Mouse (Mus musculus): Measurements from ENCODE around the gene Gas1. TPM values are rescaled to one million over a fixed set of nuclear protein-coding genes. Genes with fewer than 3 reads are reported as not detected.

The Gas1 gene
- polyA plus RNA-seq, 1 experiment from 2014 or later, result 22.5 TPM

GRCm38 (mm10) chr13:60175490-60176135 is 1.6 kb downstream of the Gas1 start:
- H3K4me3 ChIP-seq (ENCODE audit: low read depth, low read length), result peak overlapping the region; percentile 63
- H3K27ac ChIP-seq (ENCODE audit: low read length), result peak overlapping the region; percentile 86
- WGBS, result 2% methylated on average over 42 of the region's 59 CpGs
- no peaks in the 10 kb centered on the region for H3K4me1 ChIP-seq (ENCODE audit: insufficient read depth, low read depth, low read length)
- H3K36me3 ChIP-seq (ENCODE audit: insufficient read depth, low read length), result no peaks in the 10 kb centered on the region
- peak overlapping the region; percentile 87 for H3K4me2 ChIP-seq (replicated peaks; ENCODE audit: low read depth, low read length)
- DNase-seq (ENCODE audit: low spot score) (peak; percentile 23), ATAC-seq (no peak)
- no peaks in the 10 kb centered on the region for H3K9me3 ChIP-seq (ENCODE audit: low read length)
- H3K27me3 ChIP-seq (replicated peaks; ENCODE audit: insufficient read depth, low read length), result peaks cover 41% of the 10 kb centered on the region; the same call in 1 of the 2 replicates
- no peak for TF ChIP-seq CTCF (IDR thresholded peaks at IDR 0.05)
- H3K9ac ChIP-seq (replicated peaks; ENCODE audit: low read depth), result peak overlapping the region; percentile 55

- peak overlapping the region; percentile 63 for H3K4me3 ChIP-seq (ENCODE audit: low read depth, low read length)
- WGBS, result 3% methylated on average over 7 of the region's 7 CpGs
- DNase-seq (ENCODE audit: low spot score) (peak; percentile 31), ATAC-seq (no peak)
- H3K27me3 ChIP-seq (replicated peaks; ENCODE audit: insufficient read depth, low read length), result peaks cover 45% of the 10 kb centered on the region; the same call in 1 of the 2 replicates
- no peaks in the 10 kb centered on the region for H3K9me3 ChIP-seq (ENCODE audit: low read length)
- H3K36me3 ChIP-seq (ENCODE audit: insufficient read depth, low read length), result no peaks in the 10 kb centered on the region
- no peak overlapping the region for H3K9ac ChIP-seq (replicated peaks; ENCODE audit: low read depth)
- H3K4me2 ChIP-seq (replicated peaks; ENCODE audit: low read depth, low read length), result peak overlapping the region; percentile 87
- no peaks in the 10 kb centered on the region for H3K4me1 ChIP-seq (ENCODE audit: insufficient read depth, low read depth, low read length)
- no peak for TF ChIP-seq EP300 (IDR thresholded peaks at IDR 0.05)
- peak; percentile 20; the same call in 1 of the 2 replicates for TF ChIP-seq CTCF (IDR thresholded peaks at IDR 0.05)
- no peak overlapping the region for H3K27ac ChIP-seq (ENCODE audit: low read length)
Measured at GRCm38 (mm10) chr13:60174953-60175352, 2.2 kb downstream of the Gas1 start.

GRCm38 (mm10) chr13:60173591-60174524 is 3.3 kb downstream of the Gas1 start:
- ATAC-seq (peak; percentile 27; the same call in 1 of the 2 replicates), DNase-seq (ENCODE audit: low spot score) (peak; percentile 70)
- Histone ChIP-seq H3K27ac (ENCODE audit: low read length) (no peak overlapping the region), H3K4me2 (replicated peaks; ENCODE audit: low read depth, low read length) (0 out of 2 replicates have a peak overlapping the region, but pooled peaks have one; percentile 20), H3K9ac (replicated peaks; ENCODE audit: low read depth) (no peak overlapping the region), H3K9me3 (ENCODE audit: low read length) (no peaks in the 10 kb centered on the region), H3K4me3 (ENCODE audit: low read depth, low read length) (no peak overlapping the region), H3K27me3 (replicated peaks; ENCODE audit: insufficient read depth, low read length) (peaks cover 51% of the 10 kb centered on the region; the same call in 1 of the 2 replicates), H3K36me3 (ENCODE audit: insufficient read depth, low read length) (no peaks in the 10 kb centered on the region), H3K4me1 (ENCODE audit: insufficient read depth, low read depth, low read length) (no peaks in the 10 kb centered on the region)
- WGBS, result 14% methylated on average over 12 of the region's 12 CpGs
- peak; percentile 60; the same call in 1 of the 2 replicates for TF ChIP-seq EP300 (IDR thresholded peaks at IDR 0.05)
- TF ChIP-seq CTCF (IDR thresholded peaks at IDR 0.05), result no peak

GRCm38 (mm10) chr13:60173186-60173585 is 4.0 kb downstream of the Gas1 start:
- Histone ChIP-seq H3K4me1 (ENCODE audit: insufficient read depth, low read depth, low read length) (no peaks in the 10 kb centered on the region), H3K9me3 (ENCODE audit: low read length) (no peaks in the 10 kb centered on the region), H3K4me2 (replicated peaks; ENCODE audit: low read depth, low read length) (no peak overlapping the region), H3K27me3 (replicated peaks; ENCODE audit: insufficient read depth, low read length) (peaks cover 54% of the 10 kb centered on the region; the same call in 1 of the 2 replicates), H3K4me3 (ENCODE audit: low read depth, low read length) (no peak overlapping the region), H3K36me3 (ENCODE audit: insufficient read depth, low read length) (no peaks in the 10 kb centered on the region), H3K27ac (ENCODE audit: low read length) (no peak overlapping the region), H3K9ac (replicated peaks; ENCODE audit: low read depth) (no peak overlapping the region)
- ATAC-seq (no peak), DNase-seq (ENCODE audit: low spot score) (no peak)
- 2% methylated on average over 3 of the region's 3 CpGs for WGBS
- TF ChIP-seq CTCF (IDR thresholded peaks at IDR 0.05) (no peak), EP300 (IDR thresholded peaks at IDR 0.05) (no peak)

- DNase-seq (ENCODE audit: low spot score) (no peak), ATAC-seq (no peak)
- Histone ChIP-seq H3K36me3 (ENCODE audit: insufficient read depth, low read length) (no peaks in the 10 kb centered on the region), H3K4me1 (ENCODE audit: insufficient read depth, low read depth, low read length) (no peaks in the 10 kb centered on the region), H3K27ac (ENCODE audit: low read length) (no peak overlapping the region), H3K27me3 (replicated peaks; ENCODE audit: insufficient read depth, low read length) (peaks cover 54% of the 10 kb centered on the region; the same call in 1 of the 2 replicates), H3K9ac (replicated peaks; ENCODE audit: low read depth) (no peak overlapping the region), H3K4me2 (replicated peaks; ENCODE audit: low read depth, low read length) (no peak overlapping the region), H3K9me3 (ENCODE audit: low read length) (no peaks in the 10 kb centered on the region), H3K4me3 (ENCODE audit: low read depth, low read length) (no peak overlapping the region)
- TF ChIP-seq CTCF (IDR thresholded peaks at IDR 0.05), result no peak
- no peak for TF ChIP-seq EP300 (IDR thresholded peaks at IDR 0.05)
- 25% methylated on average over 7 of the region's 7 CpGs for WGBS
Measured at GRCm38 (mm10) chr13:60172366-60173017, 4.7 kb downstream of the Gas1 start.

- no peak overlapping the region for H3K9ac ChIP-seq (replicated peaks; ENCODE audit: low read depth)
- H3K27ac ChIP-seq (ENCODE audit: low read length), result no peak overlapping the region
- no peak for TF ChIP-seq CTCF (IDR thresholded peaks at IDR 0.05)
- no peak for TF ChIP-seq EP300 (IDR thresholded peaks at IDR 0.05)
- no peak overlapping the region for H3K4me2 ChIP-seq (replicated peaks; ENCODE audit: low read depth, low read length)
- no peaks in the 10 kb centered on the region for H3K9me3 ChIP-seq (ENCODE audit: low read length)
- H3K4me3 ChIP-seq (ENCODE audit: low read depth, low read length), result no peak overlapping the region
- DNase-seq (ENCODE audit: low spot score), result no peak
- no peaks in the 10 kb centered on the region for H3K36me3 ChIP-seq (ENCODE audit: insufficient read depth, low read length)
- WGBS, result 89% methylated on average over 8 of the region's 8 CpGs
- no peaks in the 10 kb centered on the region for H3K4me1 ChIP-seq (ENCODE audit: insufficient read depth, low read depth, low read length)
- no peak for ATAC-seq
- peaks cover 51% of the 10 kb centered on the region; the same call in 1 of the 2 replicates for H3K27me3 ChIP-seq (replicated peaks; ENCODE audit: insufficient read depth, low read length)
Measured at GRCm38 (mm10) chr13:60171781-60172180, 5.4 kb downstream of the Gas1 start.
